Mouse (Mus musculus) megakaryocyte progenitor cell, adult 5-6 weeks (primary cell): Measurements from ENCODE around the gene Svs6. TPM values are rescaled to one million over a fixed set of nuclear protein-coding genes. Genes with fewer than 3 reads are reported as not detected.
"Not testable (repeated sequence)": the region's sequence is repeated elsewhere in the genome, so short reads cannot be mapped to it uniquely, and the experiment has no call there.

Experiments
- ATAC-seq: replicated peaks from 2 replicates; pipeline ENCODE4 v1.8.0; 2016; ENCODE audit warnings: mild to moderate bottlenecking, moderate TSS enrichment, inconsistent platforms; ENCODE audit not compliant: poor library complexity
- total RNA-seq, 2 experiments: library from RNA; stranded (forward) in 1 of 2; stranded (reverse) in 1 of 2; fragments of 157-497, 149-512 nt in 1 of 2; fragments of 200-1000 nt in 1 of 2; gene quantifications; 2 replicates each; pipeline versions ENCODE4 v1.2.3 to v1.2.4; 2015 to 2017

Gene Svs6
- not detected in 2 replicates for total RNA-seq (2015)
- not detected in 2 replicates for total RNA-seq (2017)

DNA sequence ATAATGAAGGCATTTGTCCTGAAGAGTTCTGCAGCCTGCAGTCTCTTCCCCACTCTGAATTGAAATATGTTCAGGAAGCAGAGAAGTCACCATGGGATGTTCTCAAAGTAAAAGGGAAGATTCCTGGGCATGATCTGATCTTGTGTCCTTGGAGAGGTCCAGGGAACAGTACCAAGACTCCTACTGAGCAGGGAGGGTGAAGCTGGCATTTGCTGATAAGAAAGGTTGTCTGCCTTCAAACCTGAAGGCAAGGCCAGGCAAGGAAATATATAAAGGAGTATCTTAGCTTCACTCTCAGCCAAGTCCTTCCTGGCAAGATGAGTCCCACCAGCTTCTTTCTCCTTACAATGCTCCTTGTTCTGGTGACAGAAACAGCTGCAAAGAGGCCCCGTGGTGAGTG is at the start of gene Svs6:
TSS of gene Svs6 (plus strand) at position 301 of the 400 bp plus-strand sequence.
- ATAC-seq: not testable (repeated sequence)

DNA sequence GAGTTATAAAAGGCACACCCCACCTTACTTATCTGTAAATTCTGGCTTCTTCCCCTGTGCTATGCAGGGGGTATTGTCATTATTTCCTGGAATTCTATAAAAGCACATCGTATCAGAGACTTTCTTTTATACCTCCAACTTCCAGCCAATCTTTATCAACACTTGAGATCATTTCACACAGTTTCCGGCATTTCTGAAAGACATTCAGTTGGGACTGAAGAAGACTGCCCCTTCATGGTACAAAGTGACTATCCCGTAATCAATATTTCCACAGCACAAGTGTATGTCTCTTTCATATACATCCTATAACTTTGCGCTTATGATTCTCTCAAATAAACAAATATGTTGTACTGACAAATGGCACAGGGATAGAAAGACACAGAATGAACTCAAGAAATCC is 38.2 kb upstream of the Svs6 start, which contains the start of gene Svs4:
TSS of gene Svs4 (minus strand) at position 101 of the 400 bp plus-strand sequence.
- ATAC-seq: no peak

GRCm38 (mm10) chr2:164288968-164289367 is 27.6 kb upstream of the Svs6 start, which contains the start of gene Svs3a:
TSS of gene Svs3a (plus strand) at chr2:164289268.
- not testable (repeated sequence) for ATAC-seq

- ATAC-seq: no peak
Measured at GRCm38 (mm10) chr2:164312599-164312998, 4.0 kb upstream of the Svs6 start.

DNA sequence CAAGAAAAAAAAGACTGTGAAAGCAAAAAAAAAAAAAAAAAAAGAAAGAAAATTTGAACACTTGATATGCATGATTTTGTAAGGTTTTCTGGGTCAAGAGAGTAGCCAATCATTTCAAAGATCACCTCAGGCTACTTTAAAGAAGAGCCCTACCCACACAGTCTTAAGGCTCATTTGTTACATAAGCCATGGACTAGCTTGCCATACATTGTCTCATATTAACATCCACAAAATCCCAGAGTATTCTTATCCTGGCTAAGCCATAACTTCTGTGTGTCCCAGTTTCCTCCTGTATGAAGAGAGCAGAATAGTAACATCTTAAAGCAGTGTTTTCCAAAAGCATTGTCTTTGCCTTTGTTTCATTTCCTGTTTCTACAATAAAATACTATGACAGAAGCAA is 1.1 kb upstream of the Svs6 start:
- ATAC-seq: not testable (repeated sequence)

- no peak for ATAC-seq
Measured at GRCm38 (mm10) chr2:164320983-164321382, 4.4 kb downstream of the Svs6 start.

GRCm38 (mm10) chr2:164332440-164332839 is 15.9 kb downstream of the Svs6 start, which contains the start of gene Svs5:
TSS of gene Svs5 (plus strand) at chr2:164332740.
- ATAC-seq: not testable (repeated sequence)

DNA sequence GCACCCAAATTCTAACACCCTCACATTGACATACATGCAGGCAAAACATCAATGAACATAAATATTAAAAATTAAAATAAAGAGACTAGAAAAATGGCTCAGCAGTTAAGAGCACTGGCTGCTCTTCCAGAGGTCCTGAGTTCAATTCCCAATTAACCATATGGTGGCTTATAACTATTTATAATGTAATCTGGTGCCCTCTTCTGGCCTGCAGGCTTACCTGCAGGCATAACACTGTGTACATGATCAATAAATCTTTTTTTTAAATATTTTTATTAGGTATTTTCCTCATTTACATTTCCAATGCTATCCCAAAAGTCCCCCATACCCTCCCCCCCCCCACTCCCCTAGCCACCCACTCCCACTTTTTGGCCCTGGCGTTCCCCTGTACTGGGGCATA is 27.2 kb downstream of the Svs6 start:
- ATAC-seq: not testable (repeated sequence)

DNA sequence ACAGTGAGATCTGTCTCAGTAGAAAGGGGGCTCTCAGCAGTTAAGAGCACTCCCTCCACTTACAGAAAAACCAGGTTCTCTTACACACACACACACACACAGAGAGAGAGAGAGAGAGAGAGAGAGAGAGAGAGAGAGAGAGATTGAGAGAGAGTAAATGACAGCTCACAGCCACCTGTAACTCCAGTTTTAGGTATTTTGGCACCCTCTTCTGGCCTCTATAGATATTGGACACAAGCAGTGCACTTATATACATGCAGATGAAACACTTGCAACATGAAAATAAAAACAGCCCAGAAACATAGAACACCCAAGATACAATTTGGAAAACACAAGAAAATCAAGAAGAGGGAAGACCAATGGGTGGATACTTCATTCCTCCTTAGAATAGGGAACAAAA is 31.1 kb downstream of the Svs6 start:
- not testable (repeated sequence) for ATAC-seq

DNA sequence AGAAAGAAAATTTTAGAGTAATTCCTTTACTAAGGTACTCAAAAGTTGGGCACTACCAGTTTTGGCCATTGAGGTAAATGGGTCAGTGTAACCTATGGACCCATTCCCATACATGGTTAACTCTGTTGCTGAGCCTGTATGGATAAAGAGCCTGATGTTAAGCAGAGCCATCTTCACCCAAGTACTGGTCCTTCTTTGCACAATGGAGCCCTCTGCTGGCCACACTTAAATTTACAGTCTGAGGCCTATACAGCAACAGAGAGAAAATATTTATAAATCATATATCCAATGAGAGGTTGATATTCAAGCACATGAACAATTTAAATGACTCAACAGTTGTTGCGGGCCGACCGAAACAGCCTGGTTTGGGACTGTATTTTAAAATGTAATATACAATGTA is 32.4 kb downstream of the Svs6 start:
- ATAC-seq: peak; percentile 75

DNA sequence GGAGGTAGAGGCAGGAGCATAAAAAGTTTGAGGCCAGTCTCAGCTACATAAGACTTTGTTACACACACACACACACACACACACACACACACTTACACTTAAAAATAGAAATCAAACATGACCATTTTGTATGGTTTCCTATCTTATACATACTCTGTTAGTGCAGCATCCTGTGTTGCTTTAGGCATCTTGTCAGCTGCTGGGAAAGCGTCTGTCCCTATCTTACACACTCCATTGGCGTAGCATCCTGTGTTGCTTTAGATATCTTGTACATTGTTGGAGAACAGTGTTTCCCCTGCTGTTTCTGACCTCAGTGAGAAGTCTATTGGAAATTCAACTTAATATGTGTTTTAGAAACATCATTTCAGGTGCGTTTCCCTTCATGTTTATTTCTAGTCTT is 36.1 kb downstream of the Svs6 start:
- no peak for ATAC-seq

- ATAC-seq: no peak
Measured at GRCm38 (mm10) chr2:164353356-164353755, 36.8 kb downstream of the Svs6 start.

DNA sequence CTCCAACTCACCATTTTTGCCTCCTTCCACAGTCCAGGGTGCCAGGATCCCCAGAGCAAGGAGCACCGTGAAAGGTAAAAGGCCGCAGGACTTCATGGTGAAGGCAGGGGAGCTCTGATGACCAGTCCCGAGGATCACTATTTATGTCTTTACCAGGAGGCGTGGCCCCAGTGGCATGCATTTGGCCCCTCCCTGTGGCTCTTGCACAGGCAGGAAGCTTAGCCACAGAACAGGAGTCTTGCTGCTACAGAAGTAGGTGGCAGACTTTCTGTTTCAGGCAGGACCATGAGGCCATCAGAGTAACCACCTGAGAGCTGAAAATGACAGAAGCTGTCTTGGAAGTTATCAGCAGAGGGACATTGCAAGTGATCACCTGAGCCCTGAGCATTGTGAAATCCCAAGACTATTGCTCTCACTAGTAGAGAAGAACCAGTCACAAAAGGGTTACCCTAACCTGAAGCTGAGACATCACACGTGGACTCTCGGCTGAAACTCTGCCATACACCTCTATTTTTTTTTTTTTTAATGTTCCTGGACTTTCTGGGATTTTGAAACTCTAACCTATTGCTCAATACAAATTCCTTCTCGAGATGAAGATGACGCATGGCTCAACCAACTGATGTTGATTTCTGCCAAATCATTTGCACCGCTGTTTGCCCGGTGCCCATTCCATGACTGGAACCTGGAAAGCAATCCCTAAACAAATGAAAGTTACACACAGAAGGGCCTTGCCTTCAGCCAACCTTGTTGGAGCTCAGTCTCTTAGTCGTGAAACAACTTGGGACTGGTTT is 39.8 kb downstream of the Svs6 start:
- ATAC-seq: peak; percentile 77

DNA sequence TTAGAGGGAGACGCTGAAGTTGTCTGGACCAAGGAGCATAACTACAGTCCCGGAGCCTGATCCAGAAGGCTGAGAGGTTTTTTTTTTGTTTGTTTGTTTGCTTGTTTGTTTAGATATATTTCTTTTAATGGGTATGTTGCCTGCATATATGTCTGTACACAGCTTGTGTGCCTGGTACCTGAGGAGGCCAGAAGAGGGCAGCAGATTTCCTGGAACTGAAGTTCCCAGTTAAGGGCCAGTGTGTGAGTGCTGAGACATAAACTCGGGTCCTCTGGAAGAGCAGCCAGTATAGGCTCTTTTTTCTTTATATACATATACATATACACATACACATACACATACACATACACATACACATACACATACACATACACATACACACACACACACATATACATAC is 41.8 kb downstream of the Svs6 start:
- no peak for ATAC-seq

- no peak for ATAC-seq
Measured at GRCm38 (mm10) chr2:164359031-164359430, 42.5 kb downstream of the Svs6 start.

DNA sequence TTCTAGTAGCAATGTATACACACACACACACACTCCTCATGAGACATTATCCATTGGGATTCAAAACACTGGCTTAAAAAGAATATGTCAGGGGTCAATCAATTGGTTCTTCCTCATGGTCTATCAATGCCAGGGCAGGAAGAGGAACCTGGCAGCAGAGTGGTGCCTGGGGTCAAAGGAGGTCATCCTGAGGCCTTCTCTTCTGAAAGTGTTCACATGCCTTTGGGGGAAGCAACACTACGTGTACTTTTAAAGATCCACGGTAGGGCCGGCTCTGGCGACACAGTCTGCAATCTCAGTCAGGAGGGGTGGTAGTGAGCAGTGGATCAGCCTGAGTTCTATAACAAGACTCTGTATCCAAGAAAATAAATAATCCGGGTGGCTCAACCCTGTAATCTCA is 43.1 kb downstream of the Svs6 start:
- peak; percentile 42 for ATAC-seq

DNA sequence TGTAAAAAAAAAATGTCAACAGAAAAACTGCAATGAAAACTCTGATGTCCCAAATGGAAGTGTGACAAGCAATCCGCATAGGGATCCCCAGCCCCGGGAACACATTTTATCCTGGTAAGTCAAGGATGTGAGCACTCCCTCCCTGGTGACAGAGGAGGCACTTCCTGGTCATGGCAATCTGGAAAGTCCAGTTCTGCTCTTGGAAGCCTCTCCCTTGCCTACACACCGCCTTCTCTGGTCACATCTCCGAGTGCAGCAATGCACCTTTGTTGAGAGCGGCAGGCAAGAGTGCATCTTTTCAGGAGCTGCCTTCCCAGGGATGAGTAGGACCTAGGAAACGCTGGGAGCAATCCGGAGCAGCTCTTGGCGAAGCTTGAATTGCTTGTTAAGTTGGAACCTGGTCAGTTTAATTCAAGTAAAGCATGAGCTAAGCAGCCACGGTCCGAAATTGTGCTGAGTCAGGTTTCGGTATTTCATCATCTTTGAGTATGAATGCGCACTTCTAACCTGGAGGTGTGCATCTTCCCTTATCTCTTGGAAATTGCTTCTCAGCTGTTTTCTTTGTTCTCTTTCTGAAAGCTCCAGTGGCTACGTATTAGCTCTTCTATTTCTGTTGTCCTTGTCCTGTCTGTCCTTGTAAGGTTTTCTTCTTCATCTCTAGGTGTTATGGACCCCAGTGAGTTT is 44.6 kb downstream of the Svs6 start:
- peak; percentile 36; the same call in 1 of the 2 replicates for ATAC-seq

DNA sequence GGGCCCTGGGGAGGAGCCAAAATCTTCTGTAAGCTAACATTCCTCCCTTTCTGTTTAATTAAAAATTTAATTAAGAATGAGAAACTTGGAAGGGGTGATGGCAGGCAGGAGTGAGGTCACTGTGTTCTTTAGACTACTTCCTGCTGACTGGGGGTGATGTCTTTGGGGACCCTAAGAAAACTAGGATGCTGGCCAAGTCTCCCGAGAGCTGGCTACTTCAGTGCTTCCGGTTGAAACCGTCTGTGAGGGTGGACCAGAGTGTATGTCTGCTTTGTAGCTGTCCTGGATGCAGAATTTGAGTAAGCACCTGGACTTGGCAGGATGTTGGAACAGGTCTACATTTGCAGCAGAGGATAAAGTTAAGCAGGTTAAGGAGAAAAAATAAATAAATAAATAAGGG is 50.4 kb downstream of the Svs6 start:
- ATAC-seq: no peak
